Mouse (Mus musculus) stomach, postnatal 0 days (tissue): ENCODE measurements around the gene Mkrn3. TPM values are rescaled to one million over a fixed set of nuclear protein-coding genes. Genes with fewer than 3 reads are reported as not detected.

Source experiments
- ATAC-seq: fragments of 200-750 bp; cut with Nextera tagmentation; 2 replicates; pipeline ENCODE4 v1.8.0; 2017; ENCODE audit not compliant: low FRiP score, low TSS enrichment
- DNase-seq: peaks from one replicate; pipeline ENCODE4 v3.0.0-alpha.2; 2016; ENCODE audit warnings: low spot score
- H3K27ac ChIP-seq: fragments of 300-500 bp; sonication (generic); replicated peaks from 2 replicates; pipeline ENCODE4 v1.5.1; 2014; ENCODE audit warnings: mild to moderate bottlenecking, control low read depth
- H3K27me3 ChIP-seq: fragments of 300-500 bp; sonication (generic); 2 replicates; pipeline ENCODE4 v1.6.1; 2014; ENCODE audit warnings: low read length; ENCODE audit not compliant: control insufficient read depth, insufficient read depth
- H3K36me3 ChIP-seq: fragments of 300-500 bp; sonication (generic); 2 replicates; pipeline ENCODE4 v1.6.1; 2014; ENCODE audit warnings: low read length, mixed read lengths; ENCODE audit not compliant: control insufficient read depth, insufficient read depth
- H3K4me1 ChIP-seq: fragments of 300-500 bp; sonication (generic); replicated peaks from 2 replicates; pipeline ENCODE4 v1.6.1; 2014; ENCODE audit warnings: antibody characterized with exemption; ENCODE audit not compliant: control insufficient read depth, insufficient read depth
- H3K4me2 ChIP-seq: fragments of 300-500 bp; sonication (generic); replicated peaks from 2 replicates; pipeline ENCODE4 v1.6.1; 2014; ENCODE audit warnings: low read depth, mild to moderate bottlenecking, control low read depth, moderate library complexity
- H3K4me3 ChIP-seq: fragments of 300-500 bp; sonication (generic); 2 replicates; pipeline ENCODE4 v1.5.1; 2014; ENCODE audit warnings: low read depth, low read length, control low read depth
- H3K9ac ChIP-seq: fragments of 300-500 bp; sonication (generic); 2 replicates; pipeline ENCODE4 v1.6.1; 2014; ENCODE audit warnings: mild to moderate bottlenecking, low read length, control low read depth, mixed read lengths
- H3K9me3 ChIP-seq: fragments of 300-500 bp; sonication (generic); 2 replicates; pipeline ENCODE4 v1.6.1; 2016; ENCODE audit warnings: low read length; ENCODE audit not compliant: control insufficient read depth
- CTCF ChIP-seq: IDR thresholded peaks from 2 replicates; pipeline ENCODE4 v1.5.1; 2016; ENCODE audit warnings: antibody characterized with exemption, low read depth, mild to moderate bottlenecking, moderate library complexity
- EP300 ChIP-seq: optimal IDR thresholded peaks from 2 replicates; pipeline ENCODE3; 2016; ENCODE audit warnings: antibody characterized with exemption
- WGBS: fragments of 180-500 bp; shearing (Covaris S2); extraction: QIAGEN DNeasy Blood & Tissue Kit; methylation state at CpG from one replicate; pipeline ENCODE4 v1.1.7; 2014; 5-methylcytosine and 5-hydroxymethylcytosine counted together
- polyA plus RNA-seq: library from polyadenylated mRNA; unstranded; fragments of >200 nt; fragmentation: Nextera tagmentation; extraction: Ambion mirVana; gene quantifications from 2 replicates; pipeline ENCODE4 v1.2.1, GENCODE M21; 2015

The Mkrn3 gene
- polyA plus RNA-seq, 1 experiment from 2014 or later: 1.9 TPM

DNA sequence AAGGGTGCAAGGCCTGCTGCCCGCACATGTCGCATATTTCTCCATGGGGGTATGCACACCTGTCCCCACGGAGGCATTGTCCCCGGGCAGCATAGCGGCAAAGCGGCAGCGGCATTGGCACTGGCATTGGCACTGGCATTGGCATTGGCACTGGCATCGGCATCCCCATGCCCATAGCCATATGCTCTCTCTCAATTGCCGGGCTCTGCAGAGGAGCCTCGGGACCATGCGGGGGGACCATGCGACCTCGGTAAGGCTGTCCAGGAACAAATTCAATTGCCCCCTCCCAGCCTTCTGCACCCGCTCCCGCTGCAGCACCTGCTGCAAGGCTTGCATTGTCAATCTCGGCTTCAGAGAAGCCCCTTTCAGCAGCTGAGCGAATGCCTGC, 840 bp downstream of the Mkrn3 start:
- Histone ChIP-seq H3K9ac (peak overlapping the region; percentile 70), H3K4me3 (peak overlapping the region; percentile 66), H3K4me1 (no peaks in the 10 kb centered on the region), H3K4me2 (peak overlapping the region; percentile 75), H3K27ac (no peak overlapping the region), H3K9me3 (0 out of 2 replicates have a peak, but pooled peaks cover 3% of the 10 kb centered on the region), H3K36me3 (no peaks in the 10 kb centered on the region), H3K27me3 (no peaks in the 10 kb centered on the region)
- 54% methylated on average over 17 of the region's 17 CpGs for WGBS
- TF ChIP-seq CTCF (no peak), EP300 (no peak)
- ATAC-seq (peak; percentile 26; the same call in 1 of the 2 replicates), DNase-seq (no peak)

DNA sequence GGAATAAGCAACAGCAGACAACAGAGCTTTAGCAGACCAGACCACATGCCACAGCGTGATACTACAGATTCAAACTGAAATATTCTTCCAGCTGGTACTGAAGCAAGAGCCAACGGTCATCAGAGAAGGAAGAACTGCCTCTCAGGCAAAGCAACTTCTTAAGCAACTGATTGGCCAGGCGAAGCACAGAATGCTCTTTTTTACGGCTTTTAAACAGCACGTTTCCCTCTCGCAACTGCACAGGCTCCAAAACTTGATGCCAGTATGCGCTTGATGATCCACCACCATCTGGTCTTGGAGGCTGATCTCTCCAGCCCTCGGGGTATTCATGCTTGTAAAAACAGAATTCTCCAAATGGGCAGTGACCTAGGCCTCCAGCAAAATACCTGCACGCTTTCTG, 1.6 kb downstream of the Mkrn3 start:
- Histone ChIP-seq H3K4me1 (no peaks in the 10 kb centered on the region), H3K27me3 (no peaks in the 10 kb centered on the region), H3K36me3 (no peaks in the 10 kb centered on the region), H3K9ac (no peak overlapping the region), H3K27ac (no peak overlapping the region), H3K9me3 (0 out of 2 replicates have a peak, but pooled peaks cover 3% of the 10 kb centered on the region), H3K4me2 (no peak overlapping the region), H3K4me3 (no peak overlapping the region)
- WGBS: 82% methylated on average over 9 of the region's 9 CpGs
- ATAC-seq: no peak
- no peak for DNase-seq
- TF ChIP-seq EP300 (no peak), CTCF (no peak)

DNA sequence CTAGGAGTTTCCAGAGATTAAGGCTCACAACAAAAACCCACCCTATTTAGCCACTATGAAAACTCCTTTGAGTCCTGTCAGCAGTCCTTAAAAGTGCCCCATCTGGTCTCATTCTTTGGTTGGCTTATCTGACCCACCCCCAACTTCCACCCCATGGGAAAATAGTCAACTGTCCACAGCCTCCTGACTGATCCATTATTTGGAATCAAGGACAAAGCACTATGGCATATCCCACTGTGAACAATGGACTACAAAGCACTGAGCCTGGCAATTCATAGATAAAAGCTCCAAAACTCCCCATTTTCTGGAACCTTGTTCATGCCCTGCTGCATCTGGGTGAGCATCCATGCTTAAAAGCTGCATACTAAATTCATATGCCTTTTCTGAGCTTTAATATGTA, 3.8 kb downstream of the Mkrn3 start:
- DNase-seq (no peak), ATAC-seq (no peak)
- 0 out of 2 replicates have a peak, but pooled peaks cover 3% of the 10 kb centered on the region for H3K9me3 ChIP-seq

DNA sequence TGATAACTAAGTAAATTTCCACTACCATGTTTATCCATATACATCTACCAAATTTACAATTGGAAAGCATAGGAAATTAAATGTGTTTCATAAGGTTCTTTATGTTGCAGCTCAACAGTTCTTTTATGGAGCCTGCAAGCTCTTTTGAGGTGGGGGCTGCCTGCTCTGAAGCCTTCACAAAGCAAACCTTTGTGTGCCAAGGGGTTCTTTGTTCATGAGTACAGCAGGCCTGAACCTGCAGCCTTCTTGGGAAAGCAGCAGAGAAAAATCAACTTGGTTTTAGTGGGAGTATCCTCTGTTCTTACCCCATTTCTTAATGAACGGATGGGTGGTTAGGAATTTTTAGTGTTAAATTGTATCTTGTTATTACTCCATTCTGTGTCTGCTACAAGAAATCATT, 4.7 kb downstream of the Mkrn3 start:
- H3K4me2 ChIP-seq: no peak overlapping the region
- no peak overlapping the region for H3K4me3 ChIP-seq
- no peaks in the 10 kb centered on the region for H3K4me1 ChIP-seq
- H3K9me3 ChIP-seq: no peaks in the 10 kb centered on the region
- TF ChIP-seq EP300 (no peak), CTCF (no peak)
- WGBS: 61% methylated on average over 1 of the region's 1 CpGs
- H3K27me3 ChIP-seq: no peaks in the 10 kb centered on the region
- H3K36me3 ChIP-seq: no peaks in the 10 kb centered on the region
- H3K9ac ChIP-seq: no peak overlapping the region
- DNase-seq (no peak), ATAC-seq (no peak)
- H3K27ac ChIP-seq: no peak overlapping the region

More for the DNA sequence above, 3.8 kb downstream of the Mkrn3 start:
- Histone ChIP-seq H3K27ac (no peak overlapping the region), H3K4me2 (no peak overlapping the region), H3K9ac (no peak overlapping the region), H3K27me3 (no peaks in the 10 kb centered on the region), H3K36me3 (no peaks in the 10 kb centered on the region), H3K4me1 (no peaks in the 10 kb centered on the region), H3K4me3 (no peak overlapping the region)
- TF ChIP-seq CTCF: no peak
- no peak for TF ChIP-seq EP300

DNA sequence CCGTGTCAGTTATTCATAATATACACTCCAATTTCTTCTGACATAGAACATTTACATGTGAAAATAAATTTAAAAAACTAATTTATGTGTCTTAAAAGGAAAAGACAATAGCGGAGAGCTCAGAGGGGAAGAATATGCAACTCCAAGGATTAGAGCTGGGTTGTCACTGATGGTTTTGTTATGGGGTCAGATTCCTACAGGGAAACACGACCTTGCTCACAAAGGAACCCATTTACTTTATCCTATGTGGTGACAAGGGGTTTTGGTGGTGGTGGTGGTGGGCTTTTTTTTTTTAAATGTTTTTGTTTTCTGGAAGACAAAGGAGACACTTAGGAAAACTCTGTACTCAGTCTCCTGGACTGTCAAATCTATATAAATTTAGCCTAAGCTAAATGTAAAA, 12.1 kb downstream of the Mkrn3 start:
- no peak for TF ChIP-seq EP300
- TF ChIP-seq CTCF: no peak
- Histone ChIP-seq H3K9me3 (no peaks in the 10 kb centered on the region), H3K9ac (no peak overlapping the region), H3K27me3 (no peaks in the 10 kb centered on the region), H3K4me1 (no peaks in the 10 kb centered on the region), H3K27ac (no peak overlapping the region), H3K36me3 (no peaks in the 10 kb centered on the region), H3K4me2 (no peak overlapping the region), H3K4me3 (no peak overlapping the region)
- WGBS: 58% methylated on average over 3 of the region's 3 CpGs
- no peak for ATAC-seq
- no peak for DNase-seq

DNA sequence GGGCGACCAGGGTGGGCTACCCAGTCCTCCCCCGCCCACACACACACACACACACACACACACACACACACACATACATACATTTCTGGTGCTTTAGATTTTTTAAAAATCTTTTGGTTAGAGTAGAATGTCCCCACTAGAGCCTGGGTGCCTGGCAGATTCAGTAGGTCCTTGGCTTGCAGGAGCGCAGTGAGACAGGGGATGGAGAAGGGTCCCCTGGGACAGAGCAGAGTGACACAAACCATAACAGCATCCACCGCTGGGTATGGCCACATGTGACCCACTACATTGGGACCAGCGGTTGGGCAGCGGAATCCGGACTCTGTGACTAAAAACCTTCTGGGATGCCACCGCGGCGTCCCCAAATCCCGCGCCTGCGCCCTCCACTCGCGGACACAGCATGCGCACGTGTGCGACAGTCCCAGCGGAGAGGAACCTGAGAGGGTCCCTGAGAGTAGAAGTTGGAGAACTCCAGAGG, 13.3 kb downstream of the Mkrn3 start:
- WGBS: 45% methylated on average over 19 of the region's 19 CpGs
- no peaks in the 10 kb centered on the region for H3K4me1 ChIP-seq
- H3K9me3 ChIP-seq: no peaks in the 10 kb centered on the region
- H3K4me3 ChIP-seq: no peak overlapping the region
- DNase-seq (no peak), ATAC-seq (no peak)
- H3K27me3 ChIP-seq: no peaks in the 10 kb centered on the region
- H3K27ac ChIP-seq: no peak overlapping the region
- no peak for TF ChIP-seq CTCF
- no peak for TF ChIP-seq EP300
- H3K36me3 ChIP-seq: no peaks in the 10 kb centered on the region
- no peak overlapping the region for H3K4me2 ChIP-seq
- H3K9ac ChIP-seq: no peak overlapping the region
